Mouse (Mus musculus) lung, postnatal 0 days (tissue): Measurements from ENCODE around the gene 2200002D01Rik.

Source experiments
- CTCF ChIP-seq: IDR thresholded peaks from 2 replicates; pipeline ENCODE4 v1.5.1; 2016; ENCODE audit warnings: antibody characterized with exemption, mild to moderate bottlenecking
- EP300 ChIP-seq: IDR thresholded peaks from 2 replicates; pipeline ENCODE4 v1.6.1; 2016; ENCODE audit warnings: antibody characterized with exemption, mild to moderate bottlenecking, control low read depth

GRCm38 (mm10) chr7:29228202-29228601 is 20.1 kb downstream of the 2200002D01Rik start:
- TF ChIP-seq CTCF: no peak
- no peak for TF ChIP-seq EP300
